Mouse (Mus musculus) MN1 (cell line): ENCODE measurements around the gene Pcsk6.
"Not testable (repeated sequence)": the region's sequence is repeated elsewhere in the genome, so short reads cannot be mapped to it uniquely, and the experiment has no call there.

ENCODE experiments used
- DNase-seq: peaks from one replicate; pipeline ENCODE4 v3.0.0-alpha.2; 2016; ENCODE audit warnings: low spot score

Pcsk6 gene

GRCm38 (mm10) chr7:65861591-65862472 is at the start of gene Pcsk6:
TSS of gene Pcsk6 (plus strand) at chr7:65861734.
- peak; percentile 63 for DNase-seq

- no peak for DNase-seq
These were observed 47.8 kb upstream of the Pcsk6 start for GRCm38 (mm10) chr7:65813611-65814212.

- no peak for DNase-seq
These were observed 44.0 kb upstream of the Pcsk6 start for GRCm38 (mm10) chr7:65817564-65817963.

DNA sequence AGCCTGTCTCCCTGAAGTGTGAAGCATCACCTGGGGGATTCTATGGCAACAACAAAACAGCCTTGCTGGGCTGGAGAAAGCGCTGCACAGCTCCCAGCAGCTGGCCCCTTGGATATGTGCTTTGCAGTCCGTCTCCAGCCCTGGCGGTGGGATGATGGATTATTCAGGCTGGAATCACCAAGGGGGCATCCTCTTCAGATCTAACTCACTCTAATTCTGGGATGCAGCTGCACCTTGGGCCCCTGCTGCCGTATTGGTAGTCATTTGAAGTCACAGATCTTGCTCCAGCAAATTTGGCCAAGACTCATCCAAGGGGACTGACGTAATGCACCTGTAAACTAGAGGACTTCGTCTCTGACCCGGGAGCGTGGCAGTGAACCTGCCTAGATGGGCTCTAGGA is 41.1 kb upstream of the Pcsk6 start:
- DNase-seq = no peak

DNA sequence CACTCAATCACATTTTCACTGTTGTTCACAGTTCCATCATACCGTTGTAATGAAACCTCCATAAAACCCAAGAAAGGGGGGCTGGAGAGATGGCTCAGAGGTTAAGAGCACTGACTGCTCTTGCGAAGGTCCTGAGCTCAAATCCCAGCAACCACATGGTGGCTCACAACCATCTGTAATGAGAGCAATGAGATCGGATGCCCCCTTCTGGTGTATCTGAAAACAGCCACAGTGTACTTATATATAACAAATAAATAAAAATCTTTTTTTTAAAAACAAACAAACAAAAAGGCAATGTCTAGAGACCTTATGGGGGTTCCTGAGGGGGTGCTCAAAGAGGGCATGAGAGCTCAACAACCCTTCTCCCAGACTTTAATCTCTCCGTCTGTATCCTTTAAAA is 39.6 kb upstream of the Pcsk6 start:
- DNase-seq = not testable (repeated sequence)

DNA sequence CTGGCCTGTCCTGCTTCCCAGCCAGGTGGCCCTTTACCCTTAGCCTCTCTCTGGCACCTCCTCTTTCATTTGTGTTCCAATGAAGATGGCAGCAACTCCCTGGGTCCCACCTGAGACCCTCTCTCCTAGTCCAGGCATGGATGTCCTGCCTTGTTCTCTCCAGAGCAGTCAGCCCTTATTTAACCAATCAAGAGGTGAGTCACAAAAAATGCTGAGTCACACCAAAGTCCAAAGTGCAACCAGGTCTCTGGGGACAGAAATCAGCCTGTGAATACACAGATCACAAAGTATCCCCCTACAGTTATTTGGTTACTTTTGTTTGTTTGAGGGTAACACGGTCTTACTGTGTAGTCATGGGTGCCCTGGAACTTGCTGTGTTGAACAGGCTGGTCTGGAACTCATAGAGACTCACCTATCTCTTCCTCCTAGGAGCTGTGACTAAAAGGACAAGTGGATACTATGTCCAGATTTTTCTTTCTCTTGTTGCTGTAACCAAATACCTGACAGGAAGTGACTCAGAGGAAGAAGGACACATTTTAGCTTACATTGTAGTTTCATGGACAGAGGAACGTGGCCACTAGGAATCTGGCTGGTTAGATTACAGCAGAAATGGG is 38.9 kb upstream of the Pcsk6 start:
- peak; percentile 33 for DNase-seq

- DNase-seq = no peak
These were observed 21.8 kb upstream of the Pcsk6 start for GRCm38 (mm10) chr7:65839756-65840155.

DNA sequence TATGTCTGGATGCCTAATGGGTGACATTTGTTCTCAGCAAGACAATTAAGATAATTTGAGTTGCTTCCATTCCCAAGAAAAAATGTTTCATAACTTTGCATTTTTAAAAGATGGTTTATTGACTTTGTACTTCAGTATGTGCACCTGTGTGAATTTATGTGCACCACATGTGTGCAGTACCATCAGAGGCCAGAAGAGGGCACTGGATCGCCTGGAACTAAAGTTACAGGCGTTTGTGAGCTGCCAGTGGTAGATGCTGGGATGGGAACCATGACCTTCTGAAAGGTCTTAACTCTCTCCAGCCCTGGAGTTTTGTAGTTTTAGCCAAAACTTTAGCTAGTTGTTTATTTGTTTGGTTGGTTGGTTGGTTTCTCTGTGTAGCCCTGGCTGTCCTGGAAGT is 18.3 kb upstream of the Pcsk6 start:
- no peak for DNase-seq

GRCm38 (mm10) chr7:65860981-65861380 is 553 bp upstream of the Pcsk6 start:
- no peak for DNase-seq

- DNase-seq = peak; percentile 18
These were observed 1.1 kb downstream of the Pcsk6 start for GRCm38 (mm10) chr7:65862473-65863176.

DNA sequence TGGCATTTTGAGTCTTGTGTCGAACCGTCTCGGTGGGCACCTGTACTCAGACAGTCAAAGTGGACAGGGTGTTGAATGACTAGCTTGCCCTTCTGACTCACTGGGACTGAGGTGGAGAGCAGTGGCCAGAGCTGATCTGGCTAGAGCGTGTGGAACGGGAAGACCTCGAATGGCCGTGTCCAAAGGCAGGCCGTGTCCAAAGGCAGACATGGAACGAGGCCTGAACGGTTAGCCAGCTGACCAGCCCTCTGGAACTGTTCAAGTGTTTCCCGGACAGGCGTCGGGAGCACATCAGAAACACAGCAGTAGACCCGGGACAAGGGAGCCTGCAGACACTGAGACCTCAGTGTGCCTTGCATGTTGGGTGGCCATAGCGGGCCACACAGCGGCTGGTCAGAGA is 7.6 kb downstream of the Pcsk6 start:
- no peak for DNase-seq

- DNase-seq = no peak
These were observed 8.3 kb downstream of the Pcsk6 start for GRCm38 (mm10) chr7:65869794-65870193.

DNA sequence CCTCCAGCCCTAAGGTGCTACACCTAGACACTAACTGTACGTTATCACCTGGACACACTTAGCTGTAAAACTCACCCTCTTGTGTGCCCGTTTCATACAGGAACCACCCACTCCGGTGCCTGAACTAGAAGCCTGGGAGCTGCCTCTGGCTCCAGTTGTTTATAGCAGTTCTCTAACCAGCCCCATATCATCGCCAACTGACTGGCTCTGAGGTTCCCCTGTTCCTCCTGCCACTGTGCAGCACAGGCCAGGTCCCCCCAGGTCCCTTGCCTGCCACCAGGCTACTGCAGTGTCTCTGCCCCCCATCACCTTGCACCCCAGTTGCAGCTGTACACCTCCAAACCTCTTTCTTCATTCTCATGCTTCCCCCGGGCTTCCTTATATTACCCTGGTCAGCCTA is 8.7 kb downstream of the Pcsk6 start:
- DNase-seq = no peak

- DNase-seq = no peak
These were observed 9.5 kb downstream of the Pcsk6 start for GRCm38 (mm10) chr7:65870928-65871580.

DNA sequence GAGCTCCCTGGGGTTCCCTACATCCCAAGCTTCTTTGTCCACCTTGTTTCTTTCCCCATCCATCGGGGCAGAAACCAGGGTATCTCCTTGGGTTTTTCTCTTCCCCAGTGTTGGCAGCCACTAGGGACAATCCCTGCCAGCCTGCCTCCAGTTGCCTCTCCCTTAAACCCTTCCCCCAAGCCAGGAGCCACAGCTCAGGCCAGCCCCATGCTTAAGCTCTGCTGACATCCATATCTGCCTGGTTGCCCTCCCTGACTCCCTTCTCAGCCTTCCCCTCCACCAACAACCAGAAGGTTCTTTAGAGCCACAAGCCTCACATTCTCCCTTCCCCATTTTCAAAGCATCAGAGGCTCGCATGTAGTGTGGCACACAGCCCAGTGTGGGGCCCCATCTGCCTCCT is 10.3 kb downstream of the Pcsk6 start:
- no peak for DNase-seq

GRCm38 (mm10) chr7:65873176-65873845 is 11.8 kb downstream of the Pcsk6 start:
- no peak for DNase-seq

- DNase-seq = no peak
These were observed 12.4 kb downstream of the Pcsk6 start for GRCm38 (mm10) chr7:65873902-65874301.

DNA sequence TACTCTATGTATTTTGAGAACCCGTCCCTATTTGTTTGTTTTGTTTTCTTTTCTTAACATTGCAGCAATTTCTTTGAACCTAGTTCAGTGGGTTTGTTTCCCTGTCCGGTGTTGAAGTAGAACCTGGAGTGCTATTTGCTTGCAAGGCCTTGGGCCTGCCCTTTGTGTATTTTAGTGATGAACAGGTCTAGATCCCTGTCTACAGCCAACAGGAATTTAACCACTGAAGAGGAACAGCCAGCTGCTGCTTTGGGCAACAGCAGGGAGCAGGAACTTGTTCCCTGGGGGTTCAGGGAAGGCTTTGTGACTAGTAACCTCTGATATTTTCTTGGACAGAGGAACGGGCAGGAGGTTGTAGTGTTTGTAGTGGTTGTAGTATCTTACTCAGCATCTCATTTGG is 15.1 kb downstream of the Pcsk6 start:
- DNase-seq = no peak

GRCm38 (mm10) chr7:65878234-65878633 is 16.7 kb downstream of the Pcsk6 start:
- no peak for DNase-seq

- no peak for DNase-seq
These were observed 17.8 kb downstream of the Pcsk6 start for GRCm38 (mm10) chr7:65879330-65879729.

GRCm38 (mm10) chr7:65880666-65881289 is 19.2 kb downstream of the Pcsk6 start:
- DNase-seq = no peak
